Mouse (Mus musculus) heart, adult 2 months (tissue): ENCODE measurements around the gene Pde4b. TPM values are rescaled to one million over a fixed set of nuclear protein-coding genes. Genes with fewer than 3 reads are reported as not detected.
"Not testable (repeated sequence)": the region's sequence is repeated elsewhere in the genome, so short reads cannot be mapped to it uniquely, and the experiment has no call there.

ENCODE experiments used
- DNase-seq, 2 experiments: peaks; one replicate each; pipeline ENCODE4 v3.0.0; 2021
- H3K27ac ChIP-seq: fragments of 200-600 bp; 2 replicates; pipeline ENCODE4 v1.8.1; 2022
- H3K27me3 ChIP-seq: fragments of 200-500 bp; 2 replicates; pipeline ENCODE4 v1.6.1; 2012; ENCODE audit warnings: mild to moderate bottlenecking, low read length, inconsistent platforms, mixed read lengths; ENCODE audit not compliant: control insufficient read depth, insufficient read depth
- H3K36me3 ChIP-seq: fragments of 200-500 bp; 2 replicates; pipeline ENCODE4 v1.6.1; 2012; ENCODE audit warnings: low read length, inconsistent platforms; ENCODE audit not compliant: control insufficient read depth, insufficient read depth
- H3K4me1 ChIP-seq: fragments of 200-500 bp; 2 replicates; pipeline ENCODE4 v1.6.1; 2011; ENCODE audit warnings: low read length; ENCODE audit not compliant: control insufficient read depth, insufficient read depth
- H3K4me3 ChIP-seq: fragments of 200-600 bp; 2 replicates; pipeline ENCODE4 v1.8.1; 2022
- H3K79me2 ChIP-seq: fragments of 200-500 bp; replicated peaks from 2 replicates; pipeline ENCODE4 v1.6.1; 2012; ENCODE audit warnings: mild to moderate bottlenecking, inconsistent platforms, low read length, moderate library complexity, mixed read lengths; ENCODE audit not compliant: control insufficient read depth, insufficient read depth
- H3K9ac ChIP-seq: fragments of 200-500 bp; 2 replicates; pipeline ENCODE4 v1.6.1; 2012; ENCODE audit warnings: low read depth, mild to moderate bottlenecking, control low read depth, inconsistent platforms, low read length, mixed read lengths
- CTCF ChIP-seq: fragments of 200-600 bp; IDR thresholded peaks from 2 replicates; pipeline ENCODE4 v1.8.1; 2022; ENCODE audit warnings: antibody characterized with exemption, mild to moderate bottlenecking, moderate library complexity
- EP300 ChIP-seq: fragments of 200-500 bp; IDR thresholded peaks from 2 replicates; pipeline ENCODE4 v1.6.1; 2011; ENCODE audit warnings: low read depth, low read length, control low read depth; ENCODE audit not compliant: insufficient read depth
- POLR2A ChIP-seq: fragments of 200-500 bp; IDR thresholded peaks from 2 replicates; pipeline ENCODE4 v1.6.1; 2011; ENCODE audit warnings: mild to moderate bottlenecking, low read depth, low read length, control low read depth; ENCODE audit not compliant: insufficient read depth
- WGBS: fragments of 180-500 bp; shearing (Covaris S2); methylation state at CpG from one replicate; pipeline ENCODE4 v1.1.7; 2018; 5-methylcytosine and 5-hydroxymethylcytosine counted together
- intact Hi-C: fragments of 180-260 bp; cut with DNase I; formaldehyde crosslinking; loops from one replicate; pipeline ENCODE4 v1.15.1; 2025
- long read RNA-seq: library from polyadenylated mRNA; stranded (forward); transcript quantifications from one replicate; pipeline ENCODE4 v2.0.0, GENCODE M21; 2021
- polyA plus RNA-seq: library from polyadenylated mRNA; depleted of rRNA; stranded (reverse); fragments of >200 nt; gene quantifications from 2 replicates; pipeline ENCODE4 v1.2.3, GENCODE M21; 2012; rRNA removed
- total RNA-seq, 2 experiments: library from RNA; stranded (reverse); gene quantifications; 2 replicates each; pipeline ENCODE4 v1.2.3; 2021

Pde4b gene
- total RNA-seq (10 to 100 TPM; 28.2 to 29.4 TPM), polyA plus RNA-seq (16.3 and 29.7 TPM in 2 replicates)
- long read RNA-seq, transcript Pde4b-203 (10 exons, 2,756 nt) = major isoform, 20 of 28 reads
- long read RNA-seq, partial matches to known transcripts = 2 of 28 reads
- long read RNA-seq, other reads (novel, unspliced or antisense) = 5 of 28 reads

GRCm38 (mm10) chr4:102087091-102087565, at the start of gene Pde4b:
Gene Pde4b (plus strand): TSS chr4:102087543.
- Histone ChIP-seq H3K4me3 (no peak within 1 kb of the TSS), H3K36me3 (no peaks in the 10 kb centered on the region), H3K4me1 (no peaks in the 10 kb centered on the region), H3K27me3 (peaks cover 13% of the 10 kb centered on the region), H3K9ac (no peak within 1 kb of the TSS), H3K27ac (no peak within 1 kb of the TSS), H3K79me2 (no peaks in the 10 kb centered on the region)
- WGBS = 11% methylated on average over 11 of the region's 11 CpGs
- intact Hi-C loops = no loop called here
- TF ChIP-seq EP300 = no peak
- TF ChIP-seq POLR2A = no peak
- no peak for TF ChIP-seq CTCF
- no peak for DNase-seq

- Histone ChIP-seq H3K4me3 (no peak overlapping the region), H3K27ac (no peak overlapping the region), H3K36me3 (no peaks in the 10 kb centered on the region), H3K4me1 (peaks cover 2% of the 10 kb centered on the region), H3K79me2 (no peaks in the 10 kb centered on the region), H3K9ac (no peak overlapping the region), H3K27me3 (no peaks in the 10 kb centered on the region)
- intact Hi-C loops = no loop called here
- no peak for DNase-seq
- 73% methylated on average over 3 of the region's 3 CpGs for WGBS
- TF ChIP-seq CTCF = no peak
- no peak for TF ChIP-seq EP300
- no peak for TF ChIP-seq POLR2A
Measured at GRCm38 (mm10) chr4:102040190-102040589, 47.2 kb upstream of the Pde4b start.

GRCm38 (mm10) chr4:102045183-102046140, 41.9 kb upstream of the Pde4b start:
- Histone ChIP-seq H3K4me3 (no peak overlapping the region), H3K9ac (no peak overlapping the region), H3K79me2 (no peaks in the 10 kb centered on the region), H3K36me3 (no peaks in the 10 kb centered on the region), H3K4me1 (peaks cover 4% of the 10 kb centered on the region), H3K27ac (peak overlapping the region; percentile 65), H3K27me3 (no peaks in the 10 kb centered on the region)
- WGBS = 27% methylated on average over 6 of the region's 6 CpGs
- DNase-seq = peak in 1 of 2 experiments; percentile 27
- intact Hi-C loops = no loop called here
- TF ChIP-seq POLR2A (no peak), EP300 (peak; percentile 39; the same call in 1 of the 2 replicates)

GRCm38 (mm10) chr4:102049368-102049767, 38.0 kb upstream of the Pde4b start:
- H3K27me3 ChIP-seq, intact Hi-C loops, H3K79me2 ChIP-seq, H3K4me3 ChIP-seq, H3K4me1 ChIP-seq, H3K27ac ChIP-seq, H3K36me3 ChIP-seq, DNase-seq, H3K9ac ChIP-seq: not testable (repeated sequence)
- 94% methylated on average over 14 of the region's 14 CpGs for WGBS

- H3K79me2 ChIP-seq = no peaks in the 10 kb centered on the region
- no peak overlapping the region for H3K27ac ChIP-seq
- TF ChIP-seq EP300 = no peak
- no peak for TF ChIP-seq POLR2A
- no peak for TF ChIP-seq CTCF
- H3K36me3 ChIP-seq = no peaks in the 10 kb centered on the region
- H3K27me3 ChIP-seq = no peaks in the 10 kb centered on the region
- DNase-seq = no peak
- no peak overlapping the region for H3K4me3 ChIP-seq
- H3K4me1 ChIP-seq = no peaks in the 10 kb centered on the region
- WGBS = 95% methylated on average over 2 of the region's 2 CpGs
- H3K9ac ChIP-seq = no peak overlapping the region
- intact Hi-C loops = no loop called here
Measured at GRCm38 (mm10) chr4:102061322-102061721, 26.0 kb upstream of the Pde4b start.

GRCm38 (mm10) chr4:102069314-102069713, 18.0 kb upstream of the Pde4b start:
- Histone ChIP-seq H3K4me1 (no peaks in the 10 kb centered on the region), H3K79me2 (no peaks in the 10 kb centered on the region), H3K4me3 (no peak overlapping the region), H3K9ac (no peak overlapping the region), H3K27me3 (no peaks in the 10 kb centered on the region), H3K27ac (no peak overlapping the region), H3K36me3 (no peaks in the 10 kb centered on the region)
- intact Hi-C loops = no loop called here
- no peak for TF ChIP-seq CTCF
- no peak for TF ChIP-seq POLR2A
- no peak for TF ChIP-seq EP300
- WGBS = 75% methylated on average over 2 of the region's 2 CpGs
- DNase-seq = no peak
